Mouse (Mus musculus): Measurements from ENCODE around the gene Defb30. TPM values are rescaled to one million over a fixed set of nuclear protein-coding genes. Genes with fewer than 3 reads are reported as not detected.

Defb30 gene
- total RNA-seq (2021), result not detected
- long read RNA-seq, experiment 1, result 0 reads
- long read RNA-seq, experiment 2, result 0 reads

GRCm38 (mm10) chr14:63049910-63050370 is at the start of gene Defb30:
Gene Defb30 (minus strand): TSS chr14:63049960.
- no peak for DNase-seq

GRCm38 (mm10) chr14:63067708-63068107 is 17.9 kb upstream of the Defb30 start:
- DNase-seq, result peak; percentile 38

GRCm38 (mm10) chr14:63066630-63067310 is 17.0 kb upstream of the Defb30 start:
- DNase-seq, result peak; percentile 85

DNA sequence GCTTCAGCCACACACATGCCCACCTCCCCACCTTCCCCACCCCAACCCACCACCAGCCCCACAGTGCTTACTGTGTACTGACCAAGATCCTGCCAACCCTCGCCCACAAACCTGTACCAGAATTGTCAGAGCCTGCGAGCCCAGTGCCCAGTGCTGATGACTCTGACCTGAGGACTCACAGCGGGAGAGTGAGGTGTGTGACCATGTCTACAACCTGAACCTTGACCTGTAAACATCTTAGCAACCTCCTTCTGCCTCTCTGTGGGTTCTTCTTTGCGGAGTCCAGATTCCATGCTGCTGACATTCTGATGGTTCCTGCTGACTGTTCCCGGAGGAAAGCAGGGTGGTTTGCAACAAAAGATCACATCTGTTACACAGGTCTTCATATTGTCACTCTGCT is 15.6 kb upstream of the Defb30 start:
- DNase-seq, result no peak

DNA sequence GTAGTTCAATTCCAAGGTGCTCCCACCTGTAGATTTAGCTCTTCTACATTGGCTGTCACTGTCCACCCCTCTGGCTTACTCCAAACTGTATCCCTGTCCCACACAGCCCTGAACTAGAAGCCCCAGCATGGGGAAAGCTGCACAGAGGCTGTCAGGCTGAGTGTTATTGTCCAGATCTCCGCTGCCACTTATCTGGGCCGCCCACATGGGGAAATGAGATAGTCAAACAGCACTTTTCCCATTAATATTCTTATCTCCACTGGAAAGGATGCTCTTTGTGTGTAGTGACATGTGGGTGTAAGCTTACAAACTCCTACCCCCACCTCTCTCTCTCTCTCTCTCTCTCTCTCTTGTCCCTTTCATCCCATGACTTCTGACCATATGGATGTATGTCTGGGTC is 12.4 kb upstream of the Defb30 start:
- no peak for DNase-seq

DNA sequence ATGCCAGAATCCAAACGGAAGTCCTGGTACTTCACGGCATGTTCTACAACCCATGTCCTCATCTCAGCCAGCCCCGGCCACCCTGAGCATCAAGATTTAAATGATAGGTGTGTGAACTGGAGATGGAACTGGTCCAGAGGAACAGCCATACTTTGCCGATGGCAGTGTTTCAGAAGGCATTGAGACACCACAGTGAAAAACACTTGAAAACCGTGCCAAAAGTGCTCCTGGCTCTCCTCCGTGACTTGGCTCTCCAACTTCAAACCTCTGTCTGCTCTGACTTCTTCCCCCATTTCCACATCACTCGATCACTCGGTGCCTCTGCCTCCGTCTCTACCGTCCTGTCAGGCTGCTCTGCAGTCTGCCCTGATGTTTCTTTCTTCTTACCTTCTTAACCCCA is 10.6 kb upstream of the Defb30 start:
- peak; percentile 25 for DNase-seq

DNA sequence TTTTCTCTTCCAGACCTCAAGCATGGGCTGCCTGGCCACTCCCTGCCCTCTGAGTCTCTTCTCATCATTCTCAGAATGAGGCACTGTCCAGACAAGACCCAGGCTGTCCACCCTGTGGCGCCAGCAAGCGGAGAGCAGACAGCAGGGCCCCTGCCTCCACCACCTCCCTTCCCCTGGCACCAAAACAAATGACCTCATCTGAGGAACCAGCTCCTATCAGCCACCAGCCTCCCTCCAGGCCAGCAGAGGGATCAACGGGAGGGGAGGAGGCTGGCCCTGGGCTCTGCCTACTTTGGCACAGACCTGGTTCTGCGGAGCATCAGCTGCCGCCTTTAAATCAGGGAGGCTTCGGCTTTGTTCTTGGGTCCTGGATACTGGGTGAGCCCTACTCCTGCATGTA is 5.0 kb upstream of the Defb30 start:
- DNase-seq, result peak; percentile 84

GRCm38 (mm10) chr14:63050769-63051168 is 1.0 kb upstream of the Defb30 start:
- DNase-seq, result peak; percentile 88

DNA sequence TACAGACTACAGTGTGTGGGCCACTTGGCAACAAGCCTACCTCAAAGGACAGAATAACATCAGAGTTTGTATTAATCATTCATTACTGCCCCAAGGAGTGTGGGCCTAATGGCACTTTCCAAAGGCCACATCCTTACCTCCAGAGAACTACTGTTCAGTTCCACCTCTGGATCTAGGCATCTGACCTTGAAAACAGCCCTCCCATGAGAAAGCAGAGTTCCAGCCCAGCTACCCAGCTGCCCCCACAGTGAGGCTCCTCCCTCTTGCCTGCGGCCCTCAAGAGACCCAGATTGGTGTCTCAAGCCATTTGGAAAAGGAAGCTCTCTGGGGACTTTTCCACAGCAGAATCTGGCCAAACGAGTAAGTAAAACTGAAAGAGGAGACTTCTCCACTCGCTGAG is 3.1 kb downstream of the Defb30 start, which contains the start of gene Defb42:
Defb42 (plus strand) TSS at position 301 of the 400 bp plus-strand sequence.
- peak; percentile 40 for DNase-seq

GRCm38 (mm10) chr14:63020524-63021156 is 29.1 kb downstream of the Defb30 start:
- peak; percentile 5 for DNase-seq

GRCm38 (mm10) chr14:63014667-63015066 is 35.1 kb downstream of the Defb30 start:
- no peak for DNase-seq

DNA sequence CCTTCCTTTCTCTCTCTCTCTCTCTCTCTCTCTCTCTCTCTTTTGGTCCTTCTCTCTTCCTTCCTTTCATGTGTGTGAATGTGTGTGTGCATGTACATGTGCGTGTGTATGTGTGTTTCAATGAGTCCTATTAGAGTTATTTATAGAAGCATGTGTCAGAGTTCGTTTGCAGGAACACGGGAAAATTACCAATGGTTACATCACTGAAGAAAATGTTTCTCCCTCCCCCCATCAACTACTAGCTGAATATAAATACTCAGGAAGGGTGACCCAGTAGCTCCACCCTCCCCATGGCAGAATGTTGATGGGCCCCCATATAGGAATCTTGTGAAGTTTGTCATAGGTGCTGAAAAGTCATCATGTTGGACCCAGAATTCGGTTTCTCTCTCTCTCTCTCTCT is 36.7 kb downstream of the Defb30 start:
- no peak for DNase-seq

- no peak for DNase-seq
Measured at GRCm38 (mm10) chr14:63011471-63011870, 38.3 kb downstream of the Defb30 start, which contains the start of gene Defb43. Gene Defb43 (plus strand): TSS chr14:63011771.

GRCm38 (mm10) chr14:63002588-63002987 is 47.2 kb downstream of the Defb30 start:
- peak; percentile 42 for DNase-seq

- DNase-seq, result no peak
Measured at GRCm38 (mm10) chr14:62998977-62999376, 50.8 kb downstream of the Defb30 start.

DNA sequence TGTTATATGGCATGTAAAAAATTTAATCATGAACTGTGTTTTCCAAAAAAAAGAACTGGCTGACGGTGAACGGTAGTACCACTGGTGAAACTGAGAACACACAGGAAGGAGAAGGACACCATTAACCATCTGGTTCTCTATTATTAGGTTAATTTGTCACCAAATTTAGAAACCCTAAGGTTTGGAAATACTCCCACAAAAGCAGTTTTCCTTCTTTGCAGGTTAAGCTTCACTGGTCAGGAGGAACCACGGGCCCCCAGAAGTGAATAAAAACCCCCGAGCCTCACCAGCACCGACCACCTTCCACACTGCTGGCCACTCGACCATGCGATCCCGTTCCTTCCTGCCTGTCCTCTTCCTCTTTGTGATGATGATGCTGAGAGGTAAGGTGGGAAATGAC is 52.0 kb downstream of the Defb30 start, which contains the start of gene Defb47:
Defb47 (plus strand) TSS at position 301 of the 400 bp plus-strand sequence.
- no peak for DNase-seq

DNA sequence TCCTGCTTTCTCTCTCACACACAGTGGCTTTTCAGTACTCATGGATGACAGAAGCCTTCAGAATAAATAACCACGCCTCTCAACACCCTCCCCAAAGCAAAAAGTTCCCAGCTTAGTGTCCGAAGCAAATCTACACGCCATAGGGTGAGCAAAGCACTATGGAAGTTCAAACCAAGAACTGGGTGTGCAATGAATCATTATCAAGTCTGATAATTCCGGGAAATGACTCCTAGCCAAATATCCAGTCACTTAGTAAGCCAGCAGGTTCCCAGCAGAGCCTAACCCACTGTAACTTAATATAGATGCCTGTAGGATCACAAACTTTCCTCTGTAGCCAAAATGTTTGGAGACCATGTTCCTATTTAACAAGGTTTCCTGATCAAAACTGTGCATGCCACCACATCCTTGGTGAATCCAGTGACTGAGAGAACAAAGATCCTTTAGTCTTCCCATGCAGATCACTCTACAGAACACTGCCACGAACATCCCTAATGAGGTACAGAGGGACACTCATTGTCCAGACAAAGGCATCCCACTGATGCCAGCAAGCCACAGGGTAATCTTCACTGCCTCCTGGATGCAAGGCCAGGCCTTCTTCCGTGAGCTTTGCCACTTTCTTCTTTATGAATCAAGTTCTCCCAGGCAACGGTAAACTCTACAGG is 57.8 kb downstream of the Defb30 start:
- DNase-seq, result no peak

DNA sequence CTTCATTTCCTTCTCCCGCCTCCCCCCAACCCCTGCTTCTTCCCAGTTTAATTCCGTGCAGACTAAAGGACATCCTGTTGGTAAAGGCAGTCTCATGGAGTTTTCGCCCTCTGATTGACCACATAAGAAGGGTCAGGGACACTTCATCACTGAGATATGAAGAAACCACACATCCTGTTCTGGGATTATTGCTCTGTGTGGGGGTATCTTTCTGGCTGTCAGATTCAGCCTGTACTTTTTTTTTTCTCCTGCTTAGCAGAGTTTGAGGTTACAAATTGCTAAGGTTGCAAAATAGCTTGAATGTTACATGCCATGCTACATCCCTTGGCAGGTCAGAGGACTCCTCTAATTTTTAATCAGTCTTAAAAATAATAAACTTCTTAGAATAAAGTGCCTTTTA is 58.5 kb downstream of the Defb30 start:
- DNase-seq, result no peak

DNA sequence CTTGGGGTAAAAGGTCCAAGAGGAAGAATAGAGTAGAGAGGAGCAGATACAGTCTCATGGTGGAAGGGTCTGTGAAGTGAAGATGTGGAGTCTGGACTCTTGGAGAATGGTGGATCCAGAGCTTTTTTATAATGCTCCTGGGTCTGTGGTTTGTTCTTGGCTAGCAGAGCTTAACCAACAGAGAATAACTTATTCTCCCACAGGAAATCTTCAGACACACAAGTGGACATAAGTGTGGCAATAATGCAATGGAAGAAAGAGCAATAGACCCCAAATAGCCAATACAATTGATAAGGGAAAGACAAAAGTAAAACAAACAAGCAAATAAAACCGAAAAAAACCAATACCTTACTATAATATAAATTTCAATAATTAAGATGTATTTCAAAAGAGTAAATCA is 65.3 kb downstream of the Defb30 start, which contains the start of gene Defb48:
Defb48 (minus strand) TSS at position 101 of the 400 bp plus-strand sequence.
- DNase-seq, result no peak

All from adrenal gland, postnatal 10 days (tissue).